Mouse (Mus musculus): ENCODE results near the gene 2410131K14Rik. TPM values are rescaled to one million over a fixed set of nuclear protein-coding genes. Genes with fewer than 3 reads are reported as not detected.

2410131K14Rik gene
- polyA plus RNA-seq, 1 experiment from 2014 or later: 17.7 TPM

DNA sequence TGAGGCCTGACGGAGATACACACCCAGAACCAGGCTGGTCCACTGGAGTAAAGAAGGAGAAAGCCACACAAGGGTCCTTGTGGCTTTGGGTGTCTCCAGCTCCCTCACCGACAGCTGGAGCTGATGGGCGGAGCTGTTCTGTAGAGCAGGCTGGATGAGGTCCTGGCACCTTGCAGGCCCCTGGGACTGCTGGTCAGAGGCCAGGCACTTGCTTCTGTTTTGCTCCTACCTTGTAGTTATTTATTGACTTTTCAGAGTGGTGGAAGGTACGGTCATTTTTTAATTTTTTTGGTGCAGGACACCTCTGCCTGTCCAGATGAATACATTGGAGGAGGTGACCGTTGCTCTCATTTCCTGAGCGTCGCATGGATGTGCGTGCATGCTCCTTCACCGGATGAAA, 16.2 kb downstream of the 2410131K14Rik start:
- no peak for ATAC-seq
- no peaks in the 10 kb centered on the region for H3K27me3 ChIP-seq
- DNase-seq (ENCODE audit: low read depth, low spot score): no peak
- in situ Hi-C loops (cut with MboI; ENCODE audit: low pct_unique_long_range_greater_than_20kb): loop anchor here (10.0 to 25.0 kb wide), 2 partner anchors 304 to 1426 kb away; partner anchors contain the start of gene Med13l
- POLR2A ChIA-PET: no interaction called here
- no peak for TF ChIP-seq CTCF (IDR thresholded peaks at IDR 0.05)
- CTCF ChIA-PET: no interaction called here

DNA sequence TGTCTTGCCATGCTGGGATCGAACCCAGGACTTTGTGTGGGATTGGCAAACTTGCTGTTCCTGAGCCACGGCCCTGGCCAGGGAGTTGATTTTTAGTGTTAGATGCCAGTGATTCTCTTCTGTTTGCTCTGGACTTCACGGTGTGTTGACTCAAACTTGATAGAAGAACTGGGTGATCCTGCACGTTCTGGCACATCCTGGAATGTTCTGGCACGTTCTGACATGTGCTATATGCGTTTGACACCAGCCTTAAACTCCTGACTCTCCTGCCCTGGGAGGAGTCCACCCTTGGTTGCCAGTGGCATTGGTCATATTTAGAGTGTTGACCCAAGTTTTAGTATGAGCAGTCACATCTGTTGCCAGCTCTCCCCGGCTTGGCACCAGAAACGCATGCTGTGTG, 17.4 kb downstream of the 2410131K14Rik start:
- ATAC-seq (no peak), DNase-seq (ENCODE audit: low read depth, low spot score) (no peak)
- H3K27me3 ChIP-seq: no peaks in the 10 kb centered on the region
- TF ChIP-seq CTCF (IDR thresholded peaks at IDR 0.05): no peak
- in situ Hi-C loops (cut with MboI; ENCODE audit: low pct_unique_long_range_greater_than_20kb): loop anchor here (10.0 to 25.0 kb wide), 2 partner anchors 302 to 1425 kb away; partner anchors contain the start of gene Med13l
- CTCF ChIA-PET: no interaction called here
- POLR2A ChIA-PET: no interaction called here

DNA sequence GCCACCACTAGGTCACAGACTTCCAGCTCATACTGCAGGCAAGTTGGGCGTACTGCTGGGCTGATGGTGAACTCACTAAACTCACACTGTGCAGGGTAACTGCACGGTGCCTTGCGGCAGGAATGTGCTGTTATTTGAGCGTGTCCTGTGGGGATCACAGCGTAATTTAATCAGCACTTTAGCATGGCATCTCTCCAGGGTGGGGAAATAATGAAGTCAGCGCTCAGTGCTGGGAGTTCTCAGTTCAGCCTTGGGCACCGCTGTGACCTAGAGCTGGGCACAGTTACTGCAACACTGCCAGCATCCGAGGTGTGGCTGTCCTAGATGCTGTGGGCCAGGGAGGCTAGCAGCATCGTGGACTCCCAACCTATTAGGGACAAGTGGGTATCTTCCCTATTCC, 19.3 kb downstream of the 2410131K14Rik start:
- POLR2A ChIA-PET: no interaction called here
- CTCF ChIA-PET: no interaction called here

DNA sequence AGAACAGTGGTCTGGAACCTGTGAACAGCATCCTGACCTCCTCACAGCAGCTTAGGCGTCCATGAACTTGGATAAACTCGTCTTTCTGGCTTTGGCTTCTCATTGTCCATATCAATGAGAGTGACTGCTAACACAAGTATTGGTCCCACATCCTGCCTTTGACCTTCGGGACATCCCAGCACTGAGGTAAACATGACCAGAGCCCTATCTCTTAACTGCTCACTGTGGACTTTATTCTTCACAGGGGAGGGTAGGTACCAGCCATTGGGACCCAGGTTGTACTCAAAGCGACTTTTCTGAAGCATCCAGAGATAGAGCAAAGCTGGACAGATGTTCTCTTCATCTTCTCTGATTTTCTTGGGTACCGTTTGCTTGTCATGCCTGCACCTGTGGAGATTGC, 20.3 kb downstream of the 2410131K14Rik start:
- no peaks in the 10 kb centered on the region for H3K27me3 ChIP-seq
- POLR2A ChIA-PET: no interaction called here
- DNase-seq (ENCODE audit: low read depth, low spot score) (no peak), ATAC-seq (no peak)
- CTCF ChIA-PET: no interaction called here
- TF ChIP-seq CTCF (IDR thresholded peaks at IDR 0.05): no peak
- in situ Hi-C loops (cut with MboI; ENCODE audit: low pct_unique_long_range_greater_than_20kb): loop anchor here (5.0 to 25.0 kb wide), 3 partner anchors 299 to 1422 kb away; partner anchors contain the start of gene Med13l

More for the DNA sequence above, 19.3 kb downstream of the 2410131K14Rik start:
- in situ Hi-C loops (cut with MboI; ENCODE audit: low pct_unique_long_range_greater_than_20kb): loop anchor here (10.0 to 25.0 kb wide), 2 partner anchors 301 to 1423 kb away; partner anchors contain the start of gene Med13l
- ATAC-seq (no peak), DNase-seq (ENCODE audit: low read depth, low spot score) (no peak)
- no peak for TF ChIP-seq CTCF (IDR thresholded peaks at IDR 0.05)
- no peaks in the 10 kb centered on the region for H3K27me3 ChIP-seq

DNA sequence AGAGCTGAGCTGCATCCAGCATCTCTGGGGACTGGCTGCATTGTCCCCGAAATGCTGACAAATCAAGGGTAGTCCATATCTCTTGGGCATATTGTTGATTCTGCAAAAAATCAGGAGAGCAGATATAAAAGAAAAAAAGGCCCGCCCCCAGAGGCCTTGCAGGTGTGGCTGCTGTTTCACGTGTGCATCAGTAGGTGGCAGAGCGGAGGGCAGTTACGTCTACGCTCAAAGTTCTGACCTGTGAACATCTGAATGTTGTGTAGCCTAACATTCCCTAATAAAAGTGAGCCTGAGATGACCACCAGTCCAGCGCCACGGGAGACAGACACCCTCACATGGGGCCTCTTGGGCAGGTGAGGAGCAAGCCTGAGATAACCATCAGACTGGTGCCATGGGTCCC, 21.3 kb downstream of the 2410131K14Rik start:
- ChIA-PET CTCF (no interaction called here), POLR2A (no interaction called here)
- in situ Hi-C loops (cut with MboI; ENCODE audit: low pct_unique_long_range_greater_than_20kb): loop anchor here (5.0 to 25.0 kb wide), 3 partner anchors 298 to 1421 kb away; partner anchors contain the start of gene Med13l
- no peak for TF ChIP-seq CTCF (IDR thresholded peaks at IDR 0.05)
- DNase-seq (ENCODE audit: low read depth, low spot score): no peak
- H3K27me3 ChIP-seq: peaks cover 4% of the 10 kb centered on the region
- no peak for ATAC-seq

DNA sequence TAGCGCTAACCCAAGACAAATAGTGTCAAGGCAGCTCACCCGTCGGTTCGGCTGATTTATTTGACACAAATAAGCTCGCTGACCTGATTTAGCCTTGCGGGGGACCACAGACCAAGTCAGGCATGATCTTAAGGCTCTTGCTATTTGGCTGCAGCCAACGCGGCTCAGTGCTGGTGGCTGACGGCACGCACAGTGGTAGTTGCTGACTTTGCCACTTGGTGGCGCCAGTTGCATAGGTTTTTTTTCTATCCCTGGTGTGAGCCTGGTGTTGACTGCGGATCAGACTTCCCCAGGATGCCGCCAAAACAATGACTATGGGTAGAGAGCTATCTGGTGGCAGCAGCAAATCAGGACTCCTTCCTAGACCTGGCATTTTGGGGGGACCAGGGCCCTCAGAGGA, 24.0 kb downstream of the 2410131K14Rik start:
- TF ChIP-seq CTCF (IDR thresholded peaks at IDR 0.05): peak; percentile 98
- ATAC-seq (peak; percentile 95), DNase-seq (ENCODE audit: low read depth, low spot score) (peak; percentile 95)
- ChIA-PET CTCF (interaction anchor here (0.7 to 1.8 kb wide), 17 partner anchors 11 to 1423 kb away, joined by 3 to 7 read pairs (median 4); no protein-coding TSS in a partner anchor), POLR2A (interaction anchor here (1.1 kb wide), 1 partner anchor 474 kb away, joined by 3 read pairs; no protein-coding TSS in a partner anchor)
- H3K27me3 ChIP-seq: peaks cover 25% of the 10 kb centered on the region
- in situ Hi-C loops (cut with MboI; ENCODE audit: low pct_unique_long_range_greater_than_20kb): loop anchor here (5.0 to 25.0 kb wide), 3 partner anchors 296 to 1418 kb away; partner anchors contain the start of gene Med13l

DNA sequence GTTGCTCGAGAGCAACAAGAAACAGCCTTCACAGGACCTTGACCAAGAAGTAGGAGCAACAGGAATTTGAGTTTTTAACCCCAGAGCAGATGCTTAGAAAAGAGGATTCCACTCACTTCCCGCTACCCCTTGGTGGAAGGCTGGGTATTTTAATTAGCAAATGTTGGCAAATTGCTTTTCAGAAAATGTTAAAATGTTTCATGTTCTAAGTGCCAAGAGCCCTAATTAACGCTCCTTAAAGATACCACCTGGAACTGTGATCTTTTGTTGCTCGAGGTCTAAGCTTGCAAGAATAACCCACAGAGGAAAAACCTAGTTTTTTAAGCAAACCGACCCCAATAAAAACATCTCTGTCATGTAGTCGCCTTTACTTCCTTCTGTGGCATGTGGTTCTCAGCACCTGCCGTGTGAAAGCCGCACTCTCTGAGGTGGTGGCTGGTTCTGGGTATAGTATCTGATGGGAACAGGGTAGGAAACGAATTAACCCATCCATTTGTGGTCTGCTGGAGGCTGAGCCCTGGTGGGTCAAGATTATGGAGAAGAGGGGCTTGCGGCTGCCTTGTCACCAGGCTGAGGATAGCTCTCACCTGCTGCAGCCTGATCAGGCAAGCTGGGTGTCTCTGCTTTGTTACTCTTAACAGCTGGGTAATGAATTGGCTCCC, 26.6 kb downstream of the 2410131K14Rik start:
- no peak for DNase-seq (ENCODE audit: low read depth, low spot score)
- CTCF ChIA-PET: no interaction called here

DNA sequence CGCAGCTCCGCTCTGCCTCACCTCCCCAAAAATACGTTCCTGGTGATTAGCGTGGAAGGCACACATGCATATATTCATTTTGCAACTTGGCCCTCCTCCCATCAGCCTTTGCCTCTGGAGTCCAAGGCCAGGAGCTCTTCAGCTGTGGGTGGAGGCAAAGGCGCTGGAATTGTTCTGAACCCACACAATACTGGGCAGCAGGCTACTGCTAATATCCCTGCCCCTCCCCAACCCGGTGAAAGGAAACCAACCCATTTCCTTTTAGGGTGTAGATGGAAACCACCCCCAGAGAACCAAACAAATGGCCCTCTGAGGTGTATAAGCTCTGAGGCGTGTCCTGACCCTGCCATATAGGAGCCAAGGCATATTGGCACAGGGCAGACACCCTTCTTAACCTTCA, 28.4 kb downstream of the 2410131K14Rik start:
- in situ Hi-C loops (cut with MboI; ENCODE audit: low pct_unique_long_range_greater_than_20kb): loop anchor here (5.0 to 25.0 kb wide), 2 partner anchors 54 to 1414 kb away; no protein-coding TSS in a partner anchor
- ChIA-PET POLR2A (no interaction called here), CTCF (no interaction called here)
- ATAC-seq (no peak), DNase-seq (ENCODE audit: low read depth, low spot score) (no peak)
- TF ChIP-seq CTCF (IDR thresholded peaks at IDR 0.05): no peak
- peaks cover 50% of the 10 kb centered on the region for H3K27me3 ChIP-seq

More for the DNA sequence above, 26.6 kb downstream of the 2410131K14Rik start:
- H3K27me3 ChIP-seq: peaks cover 41% of the 10 kb centered on the region
- TF ChIP-seq CTCF (IDR thresholded peaks at IDR 0.05): no peak
- POLR2A ChIA-PET: interaction anchor here (0.7 kb wide), 1 partner anchor 608 kb away, joined by 3 read pairs; no protein-coding TSS in a partner anchor
- no peak for ATAC-seq
- in situ Hi-C loops (cut with MboI; ENCODE audit: low pct_unique_long_range_greater_than_20kb): loop anchor here (5.0 to 25.0 kb wide), 2 partner anchors 56 to 1416 kb away; no protein-coding TSS in a partner anchor

DNA sequence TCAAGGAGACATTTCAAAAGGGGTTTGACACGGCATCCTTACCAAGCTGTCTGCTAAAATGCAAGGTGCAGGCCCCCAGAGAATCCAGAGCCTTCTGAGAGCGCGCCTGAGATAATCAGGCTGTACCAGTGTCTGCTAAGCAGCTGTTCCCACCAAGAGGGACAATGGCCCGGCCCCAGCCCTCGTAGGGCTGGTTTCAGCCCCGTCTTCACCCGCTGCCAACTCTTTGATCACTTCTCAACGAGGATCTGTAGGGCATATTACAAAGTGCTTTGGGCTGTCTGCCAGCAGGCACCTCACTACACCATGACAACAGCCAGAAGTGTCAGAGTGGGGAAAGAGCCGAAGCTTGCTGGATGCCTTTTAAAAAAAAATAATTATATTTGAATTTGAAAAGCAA, 29.5 kb downstream of the 2410131K14Rik start:
- in situ Hi-C loops (cut with MboI; ENCODE audit: low pct_unique_long_range_greater_than_20kb): loop anchor here (5.0 to 25.0 kb wide), 2 partner anchors 53 to 1413 kb away; no protein-coding TSS in a partner anchor
- POLR2A ChIA-PET: interaction anchor here (0.6 to 0.7 kb wide), 2 partner anchors 10 to 451 kb away, joined by 3 to 4 read pairs; no protein-coding TSS in a partner anchor
- no peak for ATAC-seq
- DNase-seq (ENCODE audit: low read depth, low spot score): no peak
- CTCF ChIA-PET: no interaction called here
- peaks cover 56% of the 10 kb centered on the region for H3K27me3 ChIP-seq
- no peak for TF ChIP-seq CTCF (IDR thresholded peaks at IDR 0.05)

DNA sequence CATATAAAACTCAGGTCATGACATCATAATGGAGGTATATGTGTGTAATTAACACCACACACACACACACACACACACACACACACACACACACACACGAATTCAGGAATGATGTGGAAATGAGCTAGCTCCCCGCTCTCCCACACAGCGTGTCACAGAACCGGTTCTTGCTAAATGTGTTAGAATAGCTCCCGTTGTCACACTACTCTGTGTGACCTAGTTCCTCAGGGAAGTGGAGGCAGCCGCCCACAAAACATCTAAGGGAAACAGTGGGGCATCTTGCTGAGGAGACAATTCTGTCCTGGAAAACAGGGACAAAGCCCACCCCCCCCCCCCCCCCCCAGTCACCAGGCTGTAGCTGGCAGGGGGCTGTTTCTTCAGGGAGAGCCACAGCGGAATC, 31.3 kb downstream of the 2410131K14Rik start:
- ATAC-seq: no peak
- in situ Hi-C loops (cut with MboI; ENCODE audit: low pct_unique_long_range_greater_than_20kb): no loop called here
- TF ChIP-seq CTCF (IDR thresholded peaks at IDR 0.05): no peak
- no peak for DNase-seq (ENCODE audit: low read depth, low spot score)
- POLR2A ChIA-PET: no interaction called here
- H3K27me3 ChIP-seq: peaks cover 59% of the 10 kb centered on the region
- CTCF ChIA-PET: interaction anchor here (1.3 kb wide), 1 partner anchor 381 kb away, joined by 3 read pairs; no protein-coding TSS in a partner anchor

DNA sequence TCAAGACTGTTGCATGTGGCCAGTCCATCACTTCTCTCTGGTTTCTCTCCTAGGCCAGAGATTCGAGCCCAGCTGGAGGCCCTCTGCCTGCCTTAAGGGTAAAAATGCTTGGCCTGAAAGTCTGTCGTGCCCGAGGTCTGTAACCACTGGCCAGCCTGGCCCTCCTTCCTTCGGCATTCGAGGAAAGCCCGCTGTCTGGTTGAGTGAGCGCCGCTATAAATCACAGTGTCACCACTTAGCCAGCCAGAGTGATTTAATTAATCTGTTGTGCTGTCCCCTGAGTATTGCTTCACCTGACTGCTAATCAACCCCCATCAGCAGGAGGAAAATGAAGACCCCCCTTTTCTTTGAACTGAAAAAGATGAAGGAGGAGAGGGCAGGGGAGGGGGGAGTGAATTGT, 31.7 kb downstream of the 2410131K14Rik start:
- peaks cover 55% of the 10 kb centered on the region for H3K27me3 ChIP-seq
- ATAC-seq (no peak), DNase-seq (ENCODE audit: low read depth, low spot score) (no peak)
- no peak for TF ChIP-seq CTCF (IDR thresholded peaks at IDR 0.05)
- in situ Hi-C loops (cut with MboI; ENCODE audit: low pct_unique_long_range_greater_than_20kb): no loop called here
- CTCF ChIA-PET: interaction anchor here (1.3 kb wide), 1 partner anchor 381 kb away, joined by 3 read pairs; no protein-coding TSS in a partner anchor
- POLR2A ChIA-PET: no interaction called here
